Comparison of ENCODE assay signal across 29 mouse cellular contexts in genomic region chr13:37525097-37525726, GRCm38 (mm10).
DNase-seq lines count a peak whose midpoint lies in the region; ATAC-seq and TF ChIP-seq lines count a peak whose summit lies in the region.
"Had no signal": no experiment of that assay in that cellular context is flagged by ENCODE, and none has a peak within 500 bp of the region (broad histone marks: within the 10 kb centered on the region; RNA-seq: fewer than 3 reads in every experiment).

No protein-coding gene starts in this region.

- H3K4me1 ChIP-seq in heart, adult 2 months (ENCODE audit: control insufficient read depth, insufficient read depth, low read length), result peaks cover 2% of the 10 kb centered on the region; the same call in 1 of the 2 replicates
- no peaks in the 10 kb centered on the region for H3K4me1 ChIP-seq in intestine, postnatal 0 days (replicated peaks; ENCODE audit: control insufficient read depth, insufficient read depth, low read length)

- no peak for TF ChIP-seq POLR2A in heart, adult 2 months (IDR thresholded peaks at IDR 0.05; ENCODE audit: insufficient read depth, low read depth, low read length)

- H3K9me3 ChIP-seq in intestine, postnatal 0 days (ENCODE audit: control insufficient read depth), result no peaks in the 10 kb centered on the region
- H3K9me3 ChIP-seq: embryonic facial prominence, embryonic 10.5 days; embryonic facial prominence, embryonic 15.5 days; heart, embryonic 13.5 days; liver, embryonic 12.5 days; megakaryocyte, embryonic 14.5 days; stomach, embryonic 15.5 days had no signal

- H3K27me3 ChIP-seq in heart, adult 2 months (ENCODE audit: control insufficient read depth, insufficient read depth, low read length), result 0 out of 2 replicates have a peak, but pooled peaks cover 1% of the 10 kb centered on the region
- H3K27me3 ChIP-seq in intestine, postnatal 0 days (replicated peaks; ENCODE audit: control insufficient read depth, insufficient read depth, low read length), result no peaks in the 10 kb centered on the region
- H3K27me3 ChIP-seq: embryonic facial prominence, embryonic 15.5 days; heart, embryonic 13.5 days; liver, embryonic 12.5 days; megakaryocyte, embryonic 14.5 days; stomach, embryonic 15.5 days had no signal

- H3K79me2 ChIP-seq in heart, adult 2 months (replicated peaks; ENCODE audit: control insufficient read depth, insufficient read depth, low read length), result no peaks in the 10 kb centered on the region

- intact Hi-C loops in heart, adult 2 months (cut with DNase I), result no loop called here

- peak; percentile 87 for ATAC-seq in intestine, postnatal 0 days
- ATAC-seq: inflammation-experienced regulatory T-cells, adult 6 months; liver, embryonic 12.5 days; Patski had no signal

- H3K36me3 ChIP-seq in heart, adult 2 months (ENCODE audit: control insufficient read depth, insufficient read depth, low read length), result no peaks in the 10 kb centered on the region
- H3K36me3 ChIP-seq in intestine, postnatal 0 days (ENCODE audit: control insufficient read depth, insufficient read depth), result no peaks in the 10 kb centered on the region
- H3K36me3 ChIP-seq: embryonic facial prominence, embryonic 10.5 days; embryonic facial prominence, embryonic 15.5 days; heart, embryonic 13.5 days; liver, embryonic 12.5 days; midbrain, embryonic 12.5 days; stomach, embryonic 15.5 days had no signal

- no peak for TF ChIP-seq CTCF in heart, adult 2 months (IDR thresholded peaks at IDR 0.05)
- no peak for TF ChIP-seq CTCF in intestine, postnatal 0 days (IDR thresholded peaks at IDR 0.05; ENCODE audit: low read depth)

- H3K4me2 ChIP-seq in intestine, postnatal 0 days (replicated peaks; ENCODE audit: low read depth), result no peak overlapping the region; the same call in 1 of the 2 replicates
- H3K4me2 ChIP-seq: embryonic facial prominence, embryonic 15.5 days; heart, embryonic 13.5 days; hindbrain, embryonic 14.5 days; liver, embryonic 12.5 days; midbrain, embryonic 12.5 days; stomach, embryonic 15.5 days had no signal

- DNase-seq in adrenal gland, adult 8-10 months, result peak; percentile 69
- no peak for DNase-seq in adrenal gland, adult 18-20 months (ENCODE audit: low spot score in 2 of 2)
- DNase-seq in heart, adult 11 months, result peak; percentile 71
- DNase-seq in heart, adult 2 months, result no peak
- no peak for DNase-seq in neural tube, embryonic 10.5 days (ENCODE audit: extremely low spot score, low spot score)
- DNase-seq in urinary bladder, adult 18-20 months (ENCODE audit: low spot score in 2 of 2), result no peak
- DNase-seq: cerebellum, adult 8-10 months; cerebellum, postnatal 25 days; gastrocnemius, postnatal 25 days; heart, postnatal 10 days; kidney, adult 9 months; kidney, postnatal 10 days; layer of hippocampus, postnatal 36 days; left cerebral cortex, postnatal 4 days; liver, postnatal 0 days; right cerebral cortex, postnatal 14 days; thymus, adult 18-20 months; thymus, postnatal 25 days had no signal

- H3K27ac ChIP-seq in heart, adult 2 months, result no peak overlapping the region
- no peak overlapping the region for H3K27ac ChIP-seq in intestine, postnatal 0 days (ENCODE audit: low read depth, low read length)
- H3K27ac ChIP-seq: embryonic facial prominence, embryonic 10.5 days; embryonic facial prominence, embryonic 15.5 days; heart, embryonic 13.5 days; hindbrain, embryonic 14.5 days; liver, embryonic 12.5 days; midbrain, embryonic 12.5 days; stomach, embryonic 15.5 days had no signal

- H3K4me3 ChIP-seq in heart, adult 2 months, result no peak overlapping the region
- no peak overlapping the region for H3K4me3 ChIP-seq in intestine, postnatal 0 days (ENCODE audit: low read depth, low read length)
- H3K4me3 ChIP-seq: embryonic facial prominence, embryonic 10.5 days; embryonic facial prominence, embryonic 15.5 days; heart, embryonic 13.5 days; liver, embryonic 12.5 days; midbrain, embryonic 12.5 days; stomach, embryonic 15.5 days had no signal

- no peak overlapping the region for H3K9ac ChIP-seq in heart, adult 2 months (ENCODE audit: low read depth, low read length)
- no peak overlapping the region for H3K9ac ChIP-seq in intestine, postnatal 0 days (ENCODE audit: low read depth, low read length)
- H3K9ac ChIP-seq: embryonic facial prominence, embryonic 15.5 days; heart, embryonic 13.5 days; hindbrain, embryonic 14.5 days; liver, embryonic 12.5 days; liver, postnatal 0 days; midbrain, embryonic 12.5 days; stomach, embryonic 15.5 days had no signal

- no peak for TF ChIP-seq EP300 in heart, adult 2 months (IDR thresholded peaks at IDR 0.05; ENCODE audit: insufficient read depth, low read depth, low read length)

- WGBS in heart, adult 2 months, result 92% methylated on average over 15 of the region's 15 CpGs
- WGBS in intestine, postnatal 0 days, result 47% methylated on average over 15 of the region's 15 CpGs

Comparison
In these comparisons a context has a peak if more than half of its experiments do, and no peak if none do; other contexts are left out.
1. DNase-seq: peak in adrenal gland, adult 8-10 months (single experiment) and heart, adult 11 months (single experiment); none in adrenal gland, adult 18-20 months (0 of 2), heart, adult 2 months (0 of 2), neural tube, embryonic 10.5 days (single experiment) and urinary bladder, adult 18-20 months (0 of 2).